Mouse (Mus musculus) left cerebral cortex, postnatal 14 days (tissue): ENCODE measurements at regions not wholly inside any gene's neighbourhood (a gene's known extent, or its start where the extent isn't known, plus 50 kb on each side); places are given as distances from the start of the nearest gene placed in this dataset.

Source experiments
- DNase-seq, 2 experiments: peaks; one replicate each; pipeline ENCODE4 v3.0.0; 2021 to 2022; ENCODE audit warnings: low spot score in 2 of 2, mixed read lengths in 1 of 2
- intact Hi-C: fragments of 180-260 bp; cut with DNase I; formaldehyde crosslinking; loops from one replicate; pipeline ENCODE4 v1.15.1; 2025

DNA sequence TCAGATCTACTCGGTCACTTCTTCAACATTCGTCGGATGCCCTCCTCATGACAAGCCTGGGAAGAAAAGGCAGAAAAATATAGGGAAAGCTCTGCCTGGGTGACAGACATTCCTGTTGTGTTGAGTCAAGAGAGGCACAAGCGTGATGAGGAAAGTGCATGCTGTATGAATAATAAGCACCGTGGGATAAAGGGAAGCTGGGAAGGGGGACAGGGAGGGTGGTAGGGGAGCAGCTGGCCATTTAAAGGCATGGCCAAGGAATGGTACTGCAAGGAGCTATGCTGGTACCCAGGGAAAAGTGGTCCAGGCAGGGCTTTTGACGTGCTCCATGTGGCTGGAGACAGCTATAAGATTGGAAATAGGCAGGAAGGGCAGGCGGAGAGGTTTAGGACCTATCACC, 300.9 kb upstream of the Noct start:
- intact Hi-C loops = loop anchor here (5.0 kb wide), 1 partner anchor 174 kb away; no protein-coding TSS in a partner anchor
- no peak for DNase-seq

DNA sequence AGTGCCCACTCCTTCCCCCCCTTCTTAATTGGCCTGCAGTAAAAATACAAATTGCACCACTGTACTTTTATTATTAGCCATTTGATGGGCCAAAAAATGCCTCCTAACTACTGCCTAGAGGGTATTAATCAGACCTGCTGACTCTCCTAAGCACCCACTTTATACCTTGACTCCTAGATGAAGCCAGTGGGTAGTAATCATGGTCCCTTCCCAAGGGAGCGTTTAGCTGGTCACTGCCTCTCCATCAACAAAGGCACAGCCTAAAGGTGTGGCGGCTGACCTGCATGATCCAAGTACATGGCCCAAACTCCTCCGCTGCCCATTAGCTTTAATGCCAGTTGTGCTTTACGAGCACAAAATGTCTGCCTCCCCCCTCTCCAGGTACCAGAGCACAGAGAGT, 296.9 kb upstream of the Noct start:
- intact Hi-C loops = no loop called here
- DNase-seq = no peak

DNA sequence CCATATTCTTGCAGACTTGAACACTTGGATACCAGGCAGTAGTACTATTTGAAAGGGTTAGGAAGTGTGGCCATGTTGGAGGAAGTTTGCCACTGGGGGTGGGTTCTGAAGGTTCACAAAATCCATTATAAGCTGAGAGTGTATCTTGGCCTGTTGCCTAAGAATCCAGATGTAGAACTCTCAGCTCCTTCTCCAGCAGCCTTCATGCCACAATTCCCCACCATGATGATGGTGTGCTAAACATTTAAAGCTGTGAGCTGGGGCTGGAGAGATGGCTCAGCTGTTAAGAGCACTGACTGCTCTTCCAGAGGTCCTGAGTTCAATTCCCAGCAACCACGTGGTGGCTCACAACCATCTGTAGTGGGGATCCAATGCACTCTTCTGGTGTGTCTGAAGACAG, 295.2 kb upstream of the Noct start:
- no peak for DNase-seq
- intact Hi-C loops = no loop called here

DNA sequence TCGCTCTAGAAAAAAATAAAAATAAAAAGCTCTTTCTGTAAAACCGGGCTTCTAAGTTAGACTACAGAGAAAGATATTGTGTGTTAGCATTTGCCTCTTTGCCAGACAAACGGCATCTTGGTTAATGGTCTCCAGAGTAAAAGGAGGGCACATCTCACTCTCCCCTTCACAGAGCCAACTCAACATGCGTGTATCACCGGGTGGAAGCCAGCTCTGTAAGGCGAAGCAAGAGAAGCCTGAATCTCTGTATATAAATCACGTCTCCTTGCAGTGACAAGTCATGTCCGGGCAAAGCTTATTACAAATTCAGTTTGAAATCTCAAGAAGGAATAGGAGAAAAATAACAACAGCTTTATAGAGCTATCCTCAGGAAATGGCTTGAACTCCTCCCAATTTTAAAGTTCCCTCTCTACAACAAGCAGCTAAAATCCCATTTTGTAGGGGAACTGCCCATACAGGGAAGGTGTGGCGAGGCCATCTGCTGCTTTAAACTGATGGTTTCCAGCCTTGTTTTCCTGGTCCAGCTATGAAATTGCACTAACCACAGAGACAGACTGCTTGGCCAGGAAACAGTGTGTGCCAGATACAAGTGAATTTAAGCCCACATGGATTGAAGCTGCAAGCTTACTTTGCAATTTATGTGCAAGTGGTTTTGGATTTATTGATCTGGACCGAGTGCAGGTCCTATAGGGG, 291.7 kb upstream of the Noct start:
- DNase-seq = peak in 1 of 2 experiments; percentile 29
- intact Hi-C loops = no loop called here

DNA sequence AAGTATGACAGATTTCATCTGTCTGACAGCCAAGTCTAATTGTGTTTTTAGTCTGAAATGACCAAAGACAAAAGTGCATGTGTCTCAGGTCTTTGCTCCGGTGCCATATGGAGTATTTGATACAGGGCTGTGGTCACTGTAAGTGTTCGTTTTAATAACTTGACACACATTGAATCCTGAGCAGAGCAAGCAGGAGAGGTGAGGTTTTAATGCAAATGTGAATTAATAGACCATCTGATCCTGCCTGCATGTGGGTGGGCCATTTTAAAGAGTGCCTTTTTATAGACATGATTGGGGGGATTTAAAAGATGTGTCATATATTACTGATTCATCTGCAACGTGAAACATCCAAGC, 291.2 kb upstream of the Noct start:
- intact Hi-C loops = no loop called here

DNA sequence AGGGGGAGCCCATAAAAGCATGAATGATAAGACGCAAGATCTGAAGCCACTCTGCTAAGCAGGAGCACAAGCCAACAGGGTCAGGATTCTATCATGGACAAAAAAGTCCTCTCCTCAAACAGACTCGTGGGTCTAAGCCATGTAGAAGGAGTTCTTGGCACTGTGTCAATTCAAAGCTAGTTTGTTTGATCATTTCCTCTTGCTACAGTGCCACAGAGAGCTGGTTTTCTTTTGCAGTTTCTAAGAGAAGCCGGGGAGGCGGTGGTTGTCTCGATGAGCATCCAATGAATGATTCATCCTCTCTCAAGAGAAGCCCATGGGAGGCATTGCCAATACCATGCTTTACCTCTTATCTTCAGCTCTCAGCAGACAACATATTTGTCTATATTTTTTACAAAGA, 284.6 kb upstream of the Noct start:
- intact Hi-C loops = no loop called here
- peak; percentile 46 to 67 for DNase-seq

More for the DNA sequence above, 291.2 kb upstream of the Noct start:
- DNase-seq = no peak

DNA sequence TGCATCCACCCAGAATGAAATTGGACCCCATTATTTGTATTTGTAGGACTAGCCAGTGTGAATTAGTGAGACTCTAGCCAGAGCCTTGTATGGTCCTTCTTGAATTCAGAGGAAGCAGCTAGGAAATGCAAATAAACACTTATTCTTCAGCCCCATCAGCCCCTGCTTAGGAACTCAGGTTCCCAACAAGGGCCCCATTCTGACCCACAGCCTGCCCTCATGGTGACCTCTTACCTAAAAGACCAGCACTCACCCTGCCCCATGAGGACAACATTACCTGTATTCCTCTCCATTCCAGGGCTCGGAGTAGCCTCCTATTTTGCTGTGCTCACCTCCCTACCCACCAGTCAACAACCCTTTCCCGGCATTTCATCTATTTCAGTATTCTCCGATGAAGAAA, 283.6 kb upstream of the Noct start:
- DNase-seq = no peak

DNA sequence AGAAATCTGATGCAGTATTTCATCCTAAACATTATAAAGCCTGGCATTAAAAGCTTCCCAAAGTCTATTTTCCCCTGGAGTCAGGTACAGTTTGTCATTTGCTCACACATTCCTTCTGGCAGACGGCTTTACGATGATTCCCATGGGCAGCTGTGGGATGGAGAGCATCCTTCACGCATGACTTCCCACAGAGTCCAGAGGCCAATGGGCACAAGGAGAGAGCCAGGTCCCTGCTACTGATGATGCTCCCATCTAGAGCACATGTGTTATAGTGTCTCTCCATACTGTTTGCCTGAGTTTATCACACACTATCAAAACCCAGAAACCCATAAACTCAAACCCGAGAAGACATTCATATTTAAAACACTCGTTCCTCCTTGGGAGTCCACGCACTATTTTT, 270.8 kb upstream of the Noct start:
- intact Hi-C loops = no loop called here
- no peak for DNase-seq

More for the DNA sequence above, 283.6 kb upstream of the Noct start:
- intact Hi-C loops = no loop called here

DNA sequence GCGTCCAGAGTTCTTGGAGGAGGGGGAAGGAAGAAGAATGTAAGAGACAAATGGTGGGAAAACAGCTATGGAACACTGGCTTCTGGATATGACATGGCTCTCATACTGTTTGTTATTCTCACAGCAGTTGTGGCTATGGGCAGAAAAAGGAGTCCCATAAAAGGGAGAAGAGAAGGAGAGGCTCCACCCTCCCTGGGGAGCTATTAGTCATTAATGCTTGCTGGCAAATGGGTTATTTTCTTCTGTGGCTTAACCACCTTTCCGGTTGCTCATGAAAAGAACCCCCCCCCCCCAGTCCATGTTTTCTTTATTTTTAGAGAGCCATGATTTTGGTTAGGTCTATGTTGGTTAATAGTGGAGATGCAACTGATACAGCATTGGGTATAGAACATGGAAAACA, 253.9 kb upstream of the Noct start:
- intact Hi-C loops = no loop called here
- DNase-seq = no peak

DNA sequence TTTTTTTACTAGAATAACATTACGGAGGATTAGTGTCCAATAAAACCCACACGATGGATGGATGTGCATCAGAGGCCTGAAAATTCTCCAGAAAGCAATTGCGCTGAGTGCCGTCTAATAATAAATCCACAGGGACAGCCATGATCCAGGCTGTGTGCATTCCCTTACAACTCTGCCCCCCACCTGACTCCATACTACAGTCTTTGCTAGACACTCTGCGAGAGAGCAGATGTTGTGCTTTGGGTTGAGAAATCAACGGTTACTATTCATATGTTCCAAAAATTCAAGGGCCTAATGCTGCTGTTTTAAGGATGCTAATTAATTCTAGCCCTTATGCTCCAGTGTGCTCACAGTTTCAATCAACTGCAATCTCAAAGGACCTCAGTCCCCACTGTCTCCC, 251.2 kb upstream of the Noct start:
- no peak for DNase-seq
- intact Hi-C loops = no loop called here

DNA sequence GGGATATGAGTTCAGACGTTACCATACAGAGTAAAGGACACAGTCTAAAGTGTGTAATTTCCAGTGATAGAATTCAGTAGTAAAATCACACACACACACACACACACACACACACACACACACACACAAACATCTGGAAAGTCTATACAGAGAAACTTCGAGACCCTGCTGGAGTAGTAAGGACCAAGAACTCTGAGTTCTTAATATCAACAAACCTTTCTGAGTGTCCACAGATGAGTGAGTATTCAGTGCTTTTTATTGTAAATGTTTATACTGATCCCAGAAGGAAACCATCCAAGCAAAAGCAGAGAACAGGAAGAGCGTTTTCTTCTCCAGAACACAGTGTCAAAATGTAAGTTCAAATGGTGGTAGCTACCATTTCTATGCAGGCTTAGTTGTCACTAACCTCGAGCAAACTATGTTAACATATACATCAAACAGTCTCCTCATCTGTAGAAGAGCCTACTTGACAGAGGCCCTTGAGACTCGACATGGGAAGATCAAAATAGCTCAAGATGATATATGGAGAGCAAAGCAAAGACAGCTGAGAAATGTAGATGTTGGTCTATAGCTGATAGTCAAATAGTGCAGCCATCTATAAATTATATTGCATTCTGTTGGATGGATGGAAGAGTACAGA, 248.0 kb upstream of the Noct start:
- intact Hi-C loops = no loop called here
- no peak for DNase-seq

DNA sequence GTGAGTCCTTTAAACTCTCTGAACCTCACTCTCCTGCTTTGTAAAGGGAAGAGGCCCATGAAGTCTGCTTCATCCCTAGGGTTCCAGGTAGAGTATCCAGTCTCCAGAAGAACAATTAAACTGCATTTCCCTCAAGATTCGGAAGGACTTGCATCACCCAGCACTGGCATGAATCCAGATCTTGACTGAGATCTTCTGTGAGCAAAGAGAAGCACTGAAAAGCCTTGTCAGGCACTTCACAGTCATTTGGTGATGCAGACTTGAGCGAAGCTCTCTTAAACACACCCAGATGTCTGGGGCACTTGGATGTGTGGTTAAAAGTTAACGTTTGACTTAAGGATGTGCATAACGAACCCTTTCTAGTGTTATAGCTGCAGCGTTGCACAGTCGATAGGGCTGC, 247.4 kb upstream of the Noct start:
- DNase-seq = no peak
- intact Hi-C loops = no loop called here

DNA sequence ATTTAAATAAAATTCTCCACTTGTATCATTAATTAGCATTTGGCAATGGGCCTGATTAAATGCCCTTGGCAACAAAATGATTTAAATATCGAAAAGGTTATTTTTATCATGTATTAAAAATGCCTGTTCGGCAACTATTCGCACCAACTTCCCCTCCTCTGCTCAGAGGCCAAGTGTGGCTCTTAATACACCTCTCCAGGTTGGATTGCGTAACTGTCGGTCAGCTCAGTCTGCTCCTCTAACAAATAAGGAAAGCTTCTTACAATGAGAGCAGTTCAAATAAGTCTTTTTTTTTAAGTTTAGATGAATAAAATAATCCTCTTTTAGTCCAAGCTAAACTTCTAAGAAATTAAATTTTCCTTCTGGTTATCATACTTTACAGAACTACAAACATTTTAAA, 245.6 kb upstream of the Noct start:
- intact Hi-C loops = no loop called here
- no peak for DNase-seq

DNA sequence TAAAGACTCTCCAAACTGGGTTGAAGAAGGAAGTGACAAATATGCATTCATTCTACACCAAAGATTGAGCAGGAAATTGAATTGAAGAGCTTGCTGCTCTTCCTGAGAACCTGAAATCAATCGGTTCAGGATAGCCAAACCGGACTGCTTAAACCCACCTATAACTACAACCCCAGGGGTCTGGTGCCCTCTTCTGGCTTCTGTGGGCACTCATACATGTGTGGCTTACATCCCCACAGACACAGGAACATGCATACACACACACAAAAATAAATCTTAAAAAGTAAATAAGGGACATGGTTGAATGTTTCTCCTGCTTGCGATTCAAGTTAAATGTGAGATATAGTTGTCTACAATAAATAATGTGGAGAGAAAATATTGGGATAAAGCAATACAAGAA, 244.7 kb upstream of the Noct start:
- intact Hi-C loops = no loop called here
- DNase-seq = no peak

DNA sequence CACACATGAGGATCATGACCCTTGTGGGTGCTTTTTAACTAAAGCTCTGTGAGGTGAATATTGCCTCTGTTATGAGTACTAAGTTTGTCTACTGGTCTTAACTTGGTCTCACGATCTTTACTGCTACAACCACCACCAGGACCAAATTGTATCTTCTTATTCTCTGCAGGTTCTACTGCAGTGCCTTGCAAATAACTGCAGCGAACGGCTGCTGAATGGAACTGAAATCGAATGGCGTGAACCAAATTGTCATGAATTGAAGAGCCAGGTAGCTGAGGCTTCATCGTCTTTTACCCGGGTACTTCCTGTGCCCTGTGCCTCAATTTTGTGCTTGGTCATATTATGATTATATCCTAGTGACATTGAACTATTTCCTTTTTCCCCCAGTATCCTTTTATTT, 242.5 kb upstream of the Noct start:
- no peak for DNase-seq
- intact Hi-C loops = loop anchor here (5.0 kb wide), 1 partner anchor 116 kb away; no protein-coding TSS in a partner anchor

DNA sequence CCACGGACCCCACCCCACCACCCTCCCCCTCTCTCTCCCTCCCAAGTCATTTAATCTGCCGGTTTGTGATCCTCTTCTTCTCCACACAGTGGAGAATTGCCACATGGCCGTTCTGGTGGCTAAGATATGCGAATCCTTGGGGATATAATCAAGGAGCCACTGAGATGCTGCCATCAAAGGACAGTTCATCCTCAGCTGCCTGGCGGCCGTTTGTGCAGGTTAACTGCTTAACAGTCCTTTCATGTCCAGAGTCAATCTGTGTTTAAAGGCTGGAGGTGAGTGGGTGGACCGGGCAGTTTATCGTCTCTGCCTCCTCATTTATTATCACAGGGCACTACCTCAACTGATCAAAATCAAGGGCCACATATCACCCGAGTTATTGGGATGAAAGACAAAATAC, 241.6 kb upstream of the Noct start:
- intact Hi-C loops = loop anchor here (5.0 kb wide), 1 partner anchor 115 kb away; no protein-coding TSS in a partner anchor
- no peak for DNase-seq

DNA sequence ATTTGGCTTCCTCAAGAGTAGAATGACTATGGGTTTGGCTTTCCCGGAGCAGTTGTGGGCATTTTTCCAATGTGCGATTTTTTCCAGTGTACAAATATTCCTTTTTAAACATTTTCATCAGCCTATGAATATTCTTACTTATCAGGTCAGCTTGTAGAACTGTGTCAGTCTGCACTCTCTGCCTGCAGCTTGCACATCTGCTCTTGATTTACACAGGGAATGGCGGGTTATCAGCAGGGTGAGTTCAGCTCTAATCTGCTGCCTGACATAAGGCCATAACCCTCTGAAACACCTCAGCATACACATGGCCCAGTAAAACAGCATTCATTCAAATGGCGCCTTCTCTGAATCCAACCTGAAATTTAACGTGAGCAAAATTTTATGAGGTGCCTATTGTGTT, 241.1 kb upstream of the Noct start:
- DNase-seq = no peak
- intact Hi-C loops = loop anchor here (5.0 kb wide), 1 partner anchor 114 kb away; no protein-coding TSS in a partner anchor

DNA sequence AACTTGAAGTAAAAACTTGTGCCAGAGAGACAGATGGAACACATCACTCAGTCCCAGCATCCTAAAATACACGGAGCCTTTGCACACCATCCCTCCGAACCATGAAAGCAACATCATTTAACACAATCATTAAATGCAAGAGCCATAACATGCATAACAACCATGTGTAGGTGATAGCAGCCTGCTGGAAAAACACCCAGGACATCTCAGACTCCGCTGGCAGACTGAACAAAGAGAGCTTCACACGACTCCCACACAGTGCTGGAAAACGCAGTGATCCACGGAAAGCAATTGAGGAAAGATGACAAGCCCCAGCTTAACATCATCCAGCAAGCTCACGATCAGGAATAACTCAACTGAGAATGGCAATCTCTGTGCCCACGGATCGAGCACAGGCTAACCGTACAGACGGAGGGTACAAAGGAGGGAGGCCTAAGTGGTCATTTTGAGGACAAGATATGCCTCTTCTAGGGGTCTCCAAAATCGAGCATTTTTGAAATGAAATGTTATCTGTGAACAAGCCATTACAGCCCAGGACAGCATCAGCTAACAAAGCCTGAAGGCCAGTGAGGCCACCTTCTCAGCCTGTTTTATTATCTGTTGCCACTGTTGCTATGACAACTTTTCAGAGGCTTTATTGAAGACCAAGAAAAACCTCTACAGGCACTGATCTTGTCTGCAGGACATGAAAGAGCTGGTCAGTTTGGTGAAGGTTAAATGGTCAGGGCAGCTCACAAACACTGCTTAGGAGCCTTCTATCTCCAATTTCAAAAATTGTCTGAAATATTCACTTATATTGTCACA, 240.1 kb upstream of the Noct start:
- intact Hi-C loops = loop anchor here (5.0 kb wide), 1 partner anchor 113 kb away; no protein-coding TSS in a partner anchor
- peak; percentile 65 to 91 for DNase-seq

DNA sequence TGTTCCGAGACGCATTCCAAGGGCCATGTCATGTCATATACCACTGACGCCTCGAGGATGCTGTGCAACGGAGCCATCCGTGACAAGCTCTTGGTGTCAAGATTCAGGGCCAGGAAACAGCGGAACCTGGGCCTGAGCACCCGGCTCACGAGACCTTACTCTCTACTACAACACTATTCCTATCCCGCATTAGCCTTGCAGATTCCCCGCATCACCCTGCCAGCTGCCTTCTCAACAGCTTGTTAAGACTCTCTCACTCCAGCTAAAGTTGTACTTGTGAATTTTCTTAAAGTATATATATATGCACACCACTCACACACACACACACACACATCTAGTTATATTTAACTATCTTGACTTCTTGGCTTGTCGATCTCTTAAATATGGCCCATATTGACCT, 236.4 kb upstream of the Noct start:
- intact Hi-C loops = no loop called here
- DNase-seq = peak in 1 of 2 experiments; percentile 58

DNA sequence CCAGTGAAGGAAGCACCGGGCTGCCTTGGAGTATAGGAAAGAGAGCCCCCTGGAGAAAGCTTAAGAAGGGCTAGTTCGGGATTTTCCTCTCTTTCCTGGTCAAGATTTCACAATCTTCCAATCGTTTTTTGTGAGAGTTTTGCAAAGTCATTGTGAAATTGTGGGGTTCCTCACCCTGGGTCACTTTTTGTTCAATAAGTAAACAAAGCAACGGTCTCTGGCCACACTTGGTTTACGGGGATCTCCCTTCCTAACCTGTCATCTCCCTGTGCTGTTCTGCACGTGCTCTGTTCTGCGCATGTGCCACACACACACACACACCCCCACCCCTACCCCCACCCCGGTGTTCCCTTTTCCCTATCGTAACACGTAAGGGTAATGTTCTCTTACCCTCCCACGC, 233.4 kb upstream of the Noct start:
- DNase-seq = no peak
- intact Hi-C loops = no loop called here
